Mouse (Mus musculus) mesoderm, embryonic 11.5 days (tissue): Measurements from ENCODE around the gene Phldb2.

Experiments used
- DNase-seq: peaks from one replicate; pipeline ENCODE4 v3.0.0-alpha.2; 2012; ENCODE audit warnings: low read depth, low spot score

Phldb2 gene

GRCm38 (mm10) chr16:45953394-45953793 lies at the start of gene Phldb2:
TSS of gene Phldb2 (minus strand) at chr16:45953598.
- no peak for DNase-seq

DNA sequence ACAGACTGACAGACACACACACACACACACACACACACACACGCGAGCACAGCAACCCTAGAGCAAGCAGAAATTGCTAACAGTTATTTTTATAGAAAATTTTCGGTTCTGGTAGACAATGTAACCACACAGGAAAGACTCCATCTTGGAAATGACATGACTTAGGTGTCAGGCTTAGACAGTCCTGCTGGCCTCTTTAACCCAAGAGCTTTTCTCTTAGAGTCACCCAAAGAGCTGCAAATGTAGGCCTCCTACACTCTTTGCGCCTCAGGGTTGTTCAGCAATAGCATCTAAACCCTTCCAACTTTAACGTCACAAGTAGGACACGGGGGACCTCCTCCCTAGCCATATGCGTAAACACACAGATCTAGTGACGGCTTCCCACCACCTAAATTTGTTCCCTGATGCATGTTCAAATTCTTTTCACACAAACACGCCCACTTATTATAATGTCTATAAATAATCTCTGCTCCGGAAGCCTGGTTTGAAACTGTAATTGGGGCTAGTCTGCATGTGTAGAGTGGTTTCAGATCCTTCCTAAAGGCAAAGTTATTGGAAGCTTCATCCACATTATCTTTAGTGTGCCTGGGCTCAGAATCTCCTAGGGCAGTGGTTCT lies 48.3 kb upstream of the Phldb2 start:
- DNase-seq = no peak

DNA sequence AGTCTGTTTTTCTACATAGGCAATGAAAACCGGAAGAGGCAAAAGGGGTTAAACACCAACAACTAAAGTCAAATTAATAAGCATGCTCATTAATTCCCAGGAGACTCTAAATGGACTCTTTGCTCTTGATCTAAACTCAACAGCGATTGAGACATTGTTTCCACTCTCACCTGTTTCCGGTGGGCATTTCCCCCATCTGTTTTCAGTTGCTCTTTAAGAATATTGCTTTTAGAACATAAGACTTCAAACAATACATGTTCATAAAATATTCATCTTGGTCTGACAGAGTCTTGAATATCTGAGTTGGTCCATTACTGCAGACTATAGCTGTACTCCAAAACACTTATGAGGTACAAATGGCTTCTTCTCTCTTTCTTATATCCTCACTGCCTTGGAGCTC lies 47.6 kb upstream of the Phldb2 start:
- no peak for DNase-seq

- no peak for DNase-seq
These were observed 46.2 kb upstream of the Phldb2 start for GRCm38 (mm10) chr16:45999374-46000191.

DNA sequence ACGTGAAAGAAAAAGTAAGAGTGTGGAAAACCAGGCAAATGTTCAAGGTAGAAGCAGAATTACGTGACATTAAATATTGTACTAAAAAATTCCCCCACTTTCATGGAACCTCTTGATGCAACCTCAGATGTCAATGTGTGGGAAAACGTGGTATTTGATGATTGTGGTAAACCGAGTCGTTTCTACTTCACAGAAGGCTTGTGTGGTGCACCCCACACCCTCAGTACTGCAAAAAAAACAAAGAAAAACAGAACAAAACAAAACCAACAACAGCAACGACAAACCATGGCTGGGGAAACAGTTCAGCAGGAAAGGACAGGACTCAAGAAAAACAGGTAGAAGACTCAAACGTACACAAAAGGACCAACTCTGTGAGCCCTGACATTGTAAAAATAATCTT lies 44.8 kb upstream of the Phldb2 start:
- DNase-seq = no peak

DNA sequence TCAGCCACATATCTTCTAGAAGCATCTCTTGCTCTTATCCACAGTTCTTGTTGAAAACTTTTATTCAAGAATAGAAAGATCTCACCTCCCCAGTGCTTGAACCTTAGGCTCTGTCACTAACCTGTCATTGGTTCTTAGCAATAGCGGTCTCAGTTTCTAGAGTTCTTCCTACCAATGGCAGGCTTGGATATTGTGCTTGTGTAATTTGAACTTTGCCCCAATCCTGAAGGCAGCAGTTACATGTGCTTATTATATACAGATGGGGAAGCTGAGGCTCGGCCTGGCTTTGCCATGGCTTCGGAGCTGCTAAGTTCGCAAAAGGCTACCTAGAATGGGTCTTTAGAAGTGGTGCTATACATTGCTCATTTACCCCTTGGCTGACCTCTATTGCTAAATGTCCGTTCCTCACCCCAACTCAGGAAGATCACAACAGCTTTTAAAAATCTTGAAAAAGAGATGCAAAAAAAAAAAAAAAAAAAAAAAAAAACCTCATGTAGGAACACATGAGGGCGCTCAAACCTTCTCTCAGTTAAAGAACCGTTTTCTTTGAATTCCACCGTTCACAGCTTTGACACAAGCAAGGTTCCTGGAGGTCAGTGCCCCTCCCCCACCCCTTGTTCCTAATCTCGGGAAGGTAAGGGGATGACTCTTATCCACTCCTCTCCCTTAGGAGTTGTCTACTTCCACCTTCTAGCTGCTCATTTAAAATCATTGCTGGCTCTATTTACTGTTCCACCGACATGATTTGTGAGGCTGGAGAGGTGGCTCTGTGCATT lies 37.7 kb upstream of the Phldb2 start:
- peak; percentile 30 for DNase-seq

- DNase-seq = no peak
These were observed 32.8 kb upstream of the Phldb2 start for GRCm38 (mm10) chr16:45986236-45986635.

- peak; percentile 12 for DNase-seq
These were observed 31.5 kb upstream of the Phldb2 start for GRCm38 (mm10) chr16:45984610-45985606.

DNA sequence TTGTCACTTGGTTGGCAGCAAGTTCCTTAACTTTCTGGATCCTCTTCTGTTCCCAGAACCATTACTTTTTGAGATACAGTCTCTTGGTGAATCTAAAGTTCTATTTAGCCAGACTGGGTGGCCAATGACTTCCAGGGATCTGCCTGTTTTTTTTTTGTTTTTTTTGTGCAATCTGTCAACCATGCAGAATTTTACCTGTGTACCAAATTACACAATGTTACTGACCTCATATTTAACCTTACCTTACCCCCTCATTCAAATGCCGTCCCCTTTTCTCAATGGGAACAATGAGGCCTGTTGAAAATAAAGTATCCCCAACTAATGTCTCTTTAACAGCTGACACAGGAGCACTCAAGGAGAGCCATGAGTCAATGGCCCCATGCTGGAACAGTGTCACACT lies 22.9 kb upstream of the Phldb2 start:
- no peak for DNase-seq

GRCm38 (mm10) chr16:45973959-45974686 lies 20.7 kb upstream of the Phldb2 start:
- no peak for DNase-seq

GRCm38 (mm10) chr16:45970187-45970586 lies 16.8 kb upstream of the Phldb2 start:
- DNase-seq = peak; percentile 41

DNA sequence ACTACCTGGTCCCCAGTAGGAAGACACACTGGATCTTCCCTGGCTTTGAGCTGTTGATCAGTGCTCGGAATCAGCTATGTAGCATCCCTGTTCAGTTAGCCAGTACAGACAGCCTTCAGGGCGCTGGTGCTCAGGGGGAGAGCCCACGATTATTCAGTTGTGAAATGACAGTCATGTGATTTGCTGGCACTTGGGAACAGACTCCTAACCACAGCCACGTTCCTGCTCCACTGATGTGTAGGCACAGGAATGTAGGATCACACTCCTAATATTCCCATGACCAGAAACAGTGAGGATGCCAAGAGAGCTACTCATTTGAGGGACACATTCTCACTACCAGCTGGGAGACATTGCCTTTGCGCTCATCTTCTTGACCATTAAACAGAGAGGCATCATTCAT lies 15.3 kb upstream of the Phldb2 start:
- DNase-seq = no peak

DNA sequence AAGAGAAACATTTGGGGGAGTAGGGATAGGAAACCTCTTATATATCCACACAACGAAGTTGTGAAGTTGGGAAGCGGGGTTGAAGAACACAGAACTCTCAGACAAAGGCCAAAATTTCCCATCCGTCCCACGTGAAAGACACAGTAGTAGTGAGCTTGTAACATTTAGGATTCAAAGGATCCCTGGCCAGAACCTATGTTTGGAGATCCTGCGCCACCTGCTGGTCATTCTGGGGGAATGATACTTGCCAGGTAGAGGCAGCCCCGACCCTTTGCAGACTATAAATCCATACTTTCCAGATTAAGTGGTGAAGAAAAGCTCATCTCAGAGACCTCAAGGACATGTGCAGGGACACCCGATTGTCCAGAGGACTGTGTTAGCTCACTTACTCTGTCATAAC lies 14.1 kb upstream of the Phldb2 start:
- peak; percentile 84 for DNase-seq

DNA sequence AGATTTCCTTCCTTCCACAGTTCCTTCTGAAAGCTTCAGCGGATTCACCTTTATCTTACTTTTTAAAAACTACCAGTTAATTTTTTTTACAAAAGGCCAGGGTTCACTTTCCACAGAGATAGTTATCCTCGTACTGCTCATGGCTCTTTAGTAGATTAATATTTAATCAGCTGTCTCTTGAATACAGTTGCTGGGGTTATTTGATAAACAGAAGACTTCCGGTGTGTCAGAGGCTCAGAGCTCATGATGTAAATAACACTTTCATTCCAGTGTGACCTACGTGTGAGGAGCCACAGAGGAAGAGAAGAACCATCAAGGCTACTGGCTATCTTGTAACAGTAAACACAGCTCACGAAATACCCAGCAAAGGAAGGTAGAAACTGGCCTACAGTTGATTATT lies 13.2 kb upstream of the Phldb2 start:
- DNase-seq = no peak

DNA sequence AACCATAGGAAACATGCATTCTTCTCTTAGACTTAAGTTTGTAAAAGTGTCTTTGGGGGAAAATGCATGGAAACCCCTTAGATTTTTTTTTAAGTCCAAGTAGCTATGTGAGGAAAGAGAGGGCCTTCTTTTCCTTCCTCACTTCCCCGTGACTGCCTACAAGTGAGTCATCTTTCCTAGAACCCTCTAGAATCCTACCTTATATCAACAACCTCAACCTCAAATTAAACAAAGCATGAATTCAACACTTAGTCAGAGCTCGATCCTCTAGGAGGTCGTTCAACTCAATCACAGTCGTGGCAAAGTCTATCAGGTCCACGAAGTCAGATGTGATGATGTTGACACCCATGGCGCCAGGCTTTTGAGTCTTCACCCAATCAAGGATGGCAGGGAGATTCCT lies 11.4 kb upstream of the Phldb2 start:
- no peak for DNase-seq

GRCm38 (mm10) chr16:45963837-45964236 lies 10.4 kb upstream of the Phldb2 start:
- DNase-seq = no peak

DNA sequence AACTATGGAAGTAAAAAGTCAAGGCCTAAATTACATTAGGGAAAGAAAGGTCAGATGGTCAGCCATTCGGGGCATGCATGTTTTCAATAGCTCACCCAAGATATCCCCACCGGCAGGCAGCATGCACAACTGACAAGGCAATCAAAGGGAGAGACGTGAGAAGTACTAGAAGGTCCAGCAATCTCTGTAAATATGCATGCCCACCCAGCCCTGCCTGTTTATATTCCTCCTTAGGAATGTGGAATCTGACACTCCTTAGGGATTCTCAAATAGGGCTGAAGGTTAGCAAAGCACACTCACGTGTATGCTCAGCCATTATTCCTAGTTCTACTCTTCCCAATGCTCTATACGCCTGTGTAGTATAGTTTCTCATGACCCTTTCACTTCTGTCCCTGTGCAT lies 9.7 kb upstream of the Phldb2 start:
- DNase-seq = peak; percentile 18

DNA sequence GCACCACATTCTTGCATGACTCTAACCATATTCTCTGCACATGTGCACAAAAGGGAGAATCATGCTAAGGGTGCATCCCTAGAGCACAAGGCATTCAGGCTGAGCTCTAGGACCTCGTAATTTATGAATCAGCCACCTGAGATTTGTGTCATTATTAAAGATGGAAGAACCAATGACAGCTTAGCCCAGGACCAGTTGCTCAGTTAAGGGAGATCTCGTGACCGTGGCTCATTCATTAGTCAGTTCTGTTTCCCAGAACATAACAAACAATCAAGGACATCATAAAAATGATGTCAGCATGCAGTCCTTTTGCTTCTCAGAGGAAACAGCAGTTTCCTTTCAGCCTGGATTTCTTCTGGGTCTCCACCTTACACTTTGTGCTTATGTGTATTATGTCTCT lies 7.6 kb upstream of the Phldb2 start:
- no peak for DNase-seq

DNA sequence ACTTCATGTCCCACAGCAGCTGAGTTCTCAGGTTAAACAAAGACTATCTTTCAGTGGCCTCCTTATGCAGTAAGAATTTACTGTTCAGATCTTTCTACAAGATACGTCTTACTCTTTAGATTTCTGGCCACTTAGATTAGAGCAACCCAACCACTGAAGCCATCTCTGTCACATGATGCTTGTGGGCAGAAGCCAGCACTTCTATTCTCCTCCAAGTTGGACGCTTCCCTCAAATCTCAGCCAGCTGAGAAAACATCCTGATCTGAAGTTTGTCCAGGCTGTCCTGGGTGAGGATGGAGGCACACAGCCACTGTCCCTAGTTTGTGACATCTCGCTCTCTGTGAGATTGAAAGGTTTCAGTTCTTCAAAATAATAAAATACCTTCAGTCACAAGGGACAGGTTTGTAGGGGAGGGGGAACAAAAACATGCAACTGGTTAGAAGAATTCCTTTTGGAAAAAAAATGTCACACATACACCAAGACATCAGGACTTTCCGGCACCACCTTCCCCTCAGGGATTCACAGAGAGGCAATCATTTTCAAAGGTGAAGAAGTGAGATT lies 3.1 kb upstream of the Phldb2 start:
- DNase-seq = no peak

DNA sequence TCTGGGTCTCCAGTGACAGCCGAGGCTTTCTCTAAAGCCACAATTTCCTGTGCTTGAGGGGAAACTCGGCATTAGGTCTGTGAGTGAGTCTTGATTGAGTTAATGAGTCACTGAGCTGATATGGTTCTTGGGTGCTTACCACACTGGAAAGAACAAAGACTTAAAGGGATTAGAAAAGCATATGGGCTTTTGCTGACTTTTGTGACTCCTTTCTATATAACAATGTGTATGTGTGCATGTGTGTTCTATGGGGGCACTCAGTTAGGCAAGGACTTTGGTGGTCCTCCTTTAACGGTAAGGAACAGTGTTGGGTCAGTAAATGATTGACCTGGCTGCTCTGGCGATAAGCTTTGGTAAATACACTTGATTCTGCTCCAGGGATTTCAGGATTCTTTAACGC lies 897 bp downstream of the Phldb2 start:
- DNase-seq = no peak
